Mouse (Mus musculus) gastrocnemius, adult 18-20 months (tissue): ENCODE data around the gene Cdyl. TPM values are rescaled to one million over a fixed set of nuclear protein-coding genes. Genes with fewer than 3 reads are reported as not detected.

Experiments
- DNase-seq: peaks from one replicate; pipeline ENCODE4 v3.0.0; 2021; ENCODE audit warnings: low spot score
- total RNA-seq, 2 experiments: library from RNA; stranded (reverse); gene quantifications; 2 replicates each; pipeline ENCODE4 v1.2.3; 2021

Cdyl gene
- total RNA-seq, 2 experiments from 2014 or later = 4.5 to 5.8 TPM

GRCm38 (mm10) chr13:35686273-35686672 is 26.6 kb downstream of the Cdyl start:
- no peak for DNase-seq

- no peak for DNase-seq
Observed at GRCm38 (mm10) chr13:35689560-35689959, 29.9 kb downstream of the Cdyl start.

- DNase-seq = no peak
Observed at GRCm38 (mm10) chr13:35717658-35718057, 58.0 kb downstream of the Cdyl start.

- DNase-seq = no peak
Observed at GRCm38 (mm10) chr13:35719581-35719980, 59.9 kb downstream of the Cdyl start.

- DNase-seq = no peak
Observed at GRCm38 (mm10) chr13:35723073-35723472, 63.4 kb downstream of the Cdyl start.

- DNase-seq = no peak
Observed at GRCm38 (mm10) chr13:35726025-35726424, 66.4 kb downstream of the Cdyl start.

- DNase-seq = no peak
Observed at GRCm38 (mm10) chr13:35732131-35732530, 72.5 kb downstream of the Cdyl start.

GRCm38 (mm10) chr13:35732891-35733596 is 73.4 kb downstream of the Cdyl start:
- no peak for DNase-seq

- DNase-seq = no peak
Observed at GRCm38 (mm10) chr13:35737565-35737964, 77.9 kb downstream of the Cdyl start.

GRCm38 (mm10) chr13:35738210-35738609 is 78.6 kb downstream of the Cdyl start:
- DNase-seq = no peak

- DNase-seq = no peak
Observed at GRCm38 (mm10) chr13:35739473-35739872, 79.8 kb downstream of the Cdyl start.

GRCm38 (mm10) chr13:35740301-35741039 is 80.8 kb downstream of the Cdyl start:
- peak; percentile 76 for DNase-seq

GRCm38 (mm10) chr13:35741040-35741619 is 81.5 kb downstream of the Cdyl start:
- DNase-seq = peak; percentile 89

GRCm38 (mm10) chr13:35741620-35742421 is 82.2 kb downstream of the Cdyl start:
- peak; percentile 21 for DNase-seq

- no peak for DNase-seq
Observed at GRCm38 (mm10) chr13:35742696-35743095, 83.1 kb downstream of the Cdyl start.

GRCm38 (mm10) chr13:35743196-35743595 is 83.6 kb downstream of the Cdyl start:
- DNase-seq = no peak

- no peak for DNase-seq
Observed at GRCm38 (mm10) chr13:35749194-35749593, 89.6 kb downstream of the Cdyl start.

- DNase-seq = no peak
Observed at GRCm38 (mm10) chr13:35749680-35750079, 90.0 kb downstream of the Cdyl start.

- no peak for DNase-seq
Observed at GRCm38 (mm10) chr13:35752046-35752445, 92.4 kb downstream of the Cdyl start.

- DNase-seq = no peak
Observed at GRCm38 (mm10) chr13:35755002-35755401, 95.4 kb downstream of the Cdyl start.

GRCm38 (mm10) chr13:35755655-35756283 is 96.1 kb downstream of the Cdyl start:
- no peak for DNase-seq
